ENCODE assay signal across 1 mouse cellular context in the genomic region with DNA sequence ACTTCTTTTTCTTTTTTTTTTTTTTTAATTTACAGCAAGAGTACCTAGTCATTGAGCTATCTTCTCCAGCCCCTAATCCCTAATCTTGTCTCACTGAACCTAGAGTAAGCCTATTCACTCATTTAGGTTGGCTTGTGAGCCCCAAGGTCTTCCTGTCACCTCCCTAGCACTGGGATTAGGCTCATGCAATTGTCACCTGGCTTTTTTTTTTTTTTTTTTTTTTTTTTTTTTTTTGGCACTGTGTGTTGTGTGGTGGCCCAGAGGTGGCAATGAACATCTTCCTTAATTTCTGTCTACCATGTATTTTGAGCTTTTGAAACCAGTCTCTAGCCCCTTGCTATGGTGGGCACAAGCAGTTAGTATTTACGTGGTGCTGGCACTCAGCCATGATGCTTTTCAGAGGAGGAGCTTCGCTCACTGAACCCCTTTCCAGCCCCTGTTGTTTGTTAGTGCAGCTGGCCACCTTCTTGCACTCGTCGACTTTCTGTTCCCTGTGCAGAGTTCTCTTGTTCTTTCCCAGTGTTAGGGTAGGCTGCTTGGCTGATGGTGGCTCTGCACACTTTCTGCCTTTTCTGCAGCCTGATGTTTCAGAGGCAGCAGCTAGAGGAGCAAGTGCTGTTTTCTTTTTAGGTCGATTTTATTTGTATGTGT.
TF ChIP-seq lines count a peak whose summit lies in the region.

No protein-coding gene starts in this region.

TF ChIP-seq in ES-E14, 5 proteins besides CTCF, POLR2A, EP300 and RAD21:
- TF ChIP-seq ZC3H11A (IDR thresholded peaks at IDR 0.05; ENCODE audit: borderline replicate concordance, low read depth, low read length), result no peak
- TF ChIP-seq ZNF384 (IDR thresholded peaks at IDR 0.05; ENCODE audit: low read depth, low read length), result peak; percentile 66; the same call in 1 of the 2 replicates
